Mouse (Mus musculus) liver, embryonic 12.5 days (tissue): ENCODE results near the gene Mmp11. TPM values are rescaled to one million over a fixed set of nuclear protein-coding genes. Genes with fewer than 3 reads are reported as not detected.
A peak's percentile ranks its signal among the peaks of the same experiment; 100 is the strongest.

Experiments
- ATAC-seq: fragments of 200-750 bp; cut with Nextera tagmentation; 2 replicates; pipeline ENCODE4 v1.8.0; 2017; ENCODE audit warnings: moderate number of reproducible peaks, mild to moderate bottlenecking, moderate library complexity
- H3K27ac ChIP-seq: fragments of 300-500 bp; sonication (generic); 2 replicates; pipeline ENCODE4 v1.5.1; 2016; ENCODE audit warnings: mild to moderate bottlenecking
- H3K27me3 ChIP-seq: fragments of 300-500 bp; sonication (generic); replicated peaks from 2 replicates; pipeline ENCODE4 v1.6.1; 2016; ENCODE audit warnings: mild to moderate bottlenecking, moderate library complexity
- H3K36me3 ChIP-seq: fragments of 300-500 bp; sonication (generic); 2 replicates; pipeline ENCODE4 v1.6.1; 2016; ENCODE audit warnings: mild to moderate bottlenecking, moderate library complexity
- H3K4me1 ChIP-seq: fragments of 300-500 bp; sonication (generic); 2 replicates; pipeline ENCODE4 v1.6.1; 2016
- H3K4me2 ChIP-seq: fragments of 300-500 bp; sonication (generic); 2 replicates; pipeline ENCODE4 v1.6.1; 2016; ENCODE audit warnings: mild to moderate bottlenecking, moderate library complexity
- H3K4me3 ChIP-seq: fragments of 300-500 bp; sonication (generic); 2 replicates; pipeline ENCODE4 v1.5.1; 2016; ENCODE audit warnings: mild to moderate bottlenecking, moderate library complexity
- H3K9ac ChIP-seq: fragments of 300-500 bp; sonication (generic); 2 replicates; pipeline ENCODE4 v1.6.1; 2016; ENCODE audit warnings: mild to moderate bottlenecking, moderate library complexity
- H3K9me3 ChIP-seq: fragments of 300-500 bp; sonication (generic); replicated peaks from 2 replicates; pipeline ENCODE4 v1.6.1; 2016; ENCODE audit warnings: mild to moderate bottlenecking, moderate library complexity
- WGBS: fragments of 180-500 bp; shearing (Covaris S2); methylation state at CpG from one replicate; pipeline ENCODE4 v1.1.7; 2016; ENCODE audit not compliant: insufficient replicate concordance; 5-methylcytosine and 5-hydroxymethylcytosine counted together
- polyA plus RNA-seq: library from polyadenylated mRNA; unstranded; fragments of >200 nt; fragmentation: Nextera tagmentation; extraction: Ambion mirVana; gene quantifications from 2 replicates; pipeline ENCODE4 v1.2.1, GENCODE M21; 2016

Mmp11 gene
- polyA plus RNA-seq, 1 experiment from 2014 or later: 5.7 TPM

DNA sequence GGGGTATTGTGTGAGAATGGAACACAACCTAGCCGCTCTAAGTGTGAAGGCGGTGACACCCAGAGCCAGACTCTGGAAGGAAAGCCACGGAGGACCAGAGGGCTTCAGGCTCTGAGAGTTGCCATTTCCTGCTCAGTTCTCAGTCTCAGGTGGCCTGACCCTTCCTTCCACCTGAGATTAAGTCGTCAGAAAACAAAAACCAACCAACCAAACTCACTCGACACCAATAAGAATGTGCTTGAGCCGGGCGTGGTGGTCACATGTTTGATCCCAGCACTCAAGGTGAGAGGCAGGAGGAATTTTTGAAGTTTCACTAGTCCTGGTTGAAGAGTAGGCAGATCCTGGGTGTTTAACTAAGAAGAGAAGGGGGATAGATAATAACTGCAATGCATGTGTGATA, 9.6 kb upstream of the Mmp11 start:
- Histone ChIP-seq H3K4me2 (no peak overlapping the region), H3K9ac (no peak overlapping the region), H3K4me1 (peaks cover 8% of the 10 kb centered on the region), H3K36me3 (no peaks in the 10 kb centered on the region), H3K4me3 (no peak overlapping the region), H3K9me3 (no peaks in the 10 kb centered on the region), H3K27ac (no peak overlapping the region), H3K27me3 (peaks cover 45% of the 10 kb centered on the region)
- WGBS: 73% methylated on average over 7 of the region's 7 CpGs
- ATAC-seq: no peak

DNA sequence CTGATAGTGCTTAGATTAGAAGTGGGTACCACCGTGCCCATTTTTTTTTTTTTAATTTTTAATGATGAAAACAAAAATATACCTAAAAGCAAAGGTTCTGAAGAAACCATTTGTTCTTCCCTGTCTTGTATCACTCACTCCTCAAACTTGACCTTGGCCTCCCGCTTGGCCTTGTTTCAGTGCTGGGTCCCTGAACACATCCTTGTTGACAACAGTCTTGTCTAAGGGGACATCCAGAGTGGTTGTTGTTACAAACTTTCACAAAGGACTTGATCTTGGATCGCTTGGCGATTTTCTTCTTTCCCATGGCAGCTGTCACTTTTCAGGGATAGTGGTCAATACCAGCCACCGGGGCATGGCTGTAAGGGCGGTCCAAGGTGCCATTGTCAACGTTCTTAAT, 8.9 kb upstream of the Mmp11 start:
- H3K9ac ChIP-seq: no peak overlapping the region
- peaks cover 38% of the 10 kb centered on the region for H3K27me3 ChIP-seq
- H3K4me1 ChIP-seq: peaks cover 9% of the 10 kb centered on the region
- no peaks in the 10 kb centered on the region for H3K9me3 ChIP-seq
- no peak overlapping the region for H3K4me2 ChIP-seq
- no peaks in the 10 kb centered on the region for H3K36me3 ChIP-seq
- no peak overlapping the region for H3K27ac ChIP-seq
- no peak overlapping the region for H3K4me3 ChIP-seq
- 84% methylated on average over 7 of the region's 7 CpGs for WGBS
- ATAC-seq: no peak

DNA sequence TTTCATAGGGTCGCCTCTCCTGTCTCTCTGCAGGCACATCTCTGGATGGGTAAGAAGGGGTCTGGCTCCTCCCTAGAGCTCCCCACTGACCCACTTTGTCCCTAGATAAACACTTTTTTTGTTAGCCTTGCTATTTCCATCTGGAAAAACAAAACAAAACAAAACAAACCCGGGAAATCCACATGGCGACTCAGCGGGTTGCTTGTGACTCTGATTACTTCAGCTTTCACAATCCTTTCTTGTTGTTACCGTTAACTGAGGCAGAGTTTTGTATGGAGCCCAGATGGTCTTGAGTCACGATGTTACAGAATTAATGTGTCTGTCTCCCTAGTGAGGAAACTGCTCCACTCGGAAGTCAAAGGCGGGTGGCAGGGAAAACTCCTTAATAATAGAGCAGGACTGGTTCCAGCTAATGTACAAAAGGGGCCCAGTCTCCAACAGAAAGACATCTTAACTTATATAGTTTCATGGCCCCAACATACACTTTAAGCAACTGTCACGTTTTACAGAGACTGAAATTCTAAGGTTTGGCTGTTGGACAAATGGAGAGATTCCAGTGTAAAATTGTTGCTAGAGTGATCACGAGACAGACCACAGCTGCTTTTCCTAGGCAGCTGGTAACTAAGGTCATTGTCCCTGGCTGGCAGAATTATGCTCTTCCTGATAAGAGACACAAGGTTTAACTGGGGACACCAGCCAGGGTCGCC, 7.9 kb upstream of the Mmp11 start:
- no peak overlapping the region for H3K27ac ChIP-seq
- no peak for ATAC-seq

DNA sequence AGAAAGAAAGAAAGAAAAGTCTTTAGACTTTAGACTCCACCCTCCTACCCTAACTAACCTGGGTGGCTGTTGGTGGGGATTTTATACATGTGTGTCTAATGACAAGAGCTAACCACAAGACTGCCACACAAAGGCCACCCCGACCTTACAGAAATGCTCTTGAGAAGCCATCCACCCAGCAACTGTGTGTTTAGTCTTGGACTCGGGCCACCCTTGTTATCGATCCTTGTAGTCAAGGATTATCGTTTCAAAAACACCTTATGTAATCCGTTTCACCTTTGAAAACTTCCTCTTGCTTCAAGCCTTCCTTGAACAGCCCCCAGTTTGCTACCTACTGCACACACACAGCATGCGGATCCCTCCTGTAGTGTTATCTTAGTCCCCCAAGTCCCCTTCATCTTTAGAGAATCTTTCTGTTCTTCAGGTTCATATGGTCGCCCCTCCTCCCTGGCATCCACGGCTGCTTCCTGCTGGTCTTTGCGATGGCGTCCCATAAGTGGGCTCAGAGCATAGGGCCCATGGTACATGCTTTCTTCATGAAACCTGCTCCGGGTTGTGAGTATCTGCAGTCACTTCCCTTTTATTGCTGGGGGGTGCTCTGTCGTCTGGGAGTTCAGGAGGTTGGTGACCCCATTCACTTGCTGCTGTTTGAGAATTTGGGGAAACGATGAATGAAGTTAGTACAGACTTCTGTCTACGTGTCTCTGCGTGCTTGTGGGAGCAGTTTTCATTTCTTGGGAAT, 6.6 kb upstream of the Mmp11 start, which contains the start of gene Vpreb3:
Gene Vpreb3, plus strand, starts transcription at position 322 of the 742 bp plus-strand sequence.
- Histone ChIP-seq H3K9ac (no peak within 1 kb of the TSS), H3K36me3 (peaks cover 2% of the 10 kb centered on the region; the same call in 1 of the 2 replicates), H3K4me2 (no peak within 1 kb of the TSS), H3K27ac (no peak within 1 kb of the TSS), H3K27me3 (peaks cover 15% of the 10 kb centered on the region), H3K4me1 (peaks cover 29% of the 10 kb centered on the region), H3K9me3 (no peaks in the 10 kb centered on the region), H3K4me3 (no peak within 1 kb of the TSS)
- WGBS: 64% methylated on average over 15 of the region's 15 CpGs
- no peak for ATAC-seq

More for the DNA sequence above, 7.9 kb upstream of the Mmp11 start:
- Histone ChIP-seq H3K9me3 (no peaks in the 10 kb centered on the region), H3K27me3 (peaks cover 29% of the 10 kb centered on the region), H3K4me2 (no peak overlapping the region), H3K4me1 (peaks cover 19% of the 10 kb centered on the region), H3K36me3 (no peaks in the 10 kb centered on the region), H3K4me3 (no peak overlapping the region), H3K9ac (no peak overlapping the region)
- WGBS: 56% methylated on average over 11 of the region's 11 CpGs

DNA sequence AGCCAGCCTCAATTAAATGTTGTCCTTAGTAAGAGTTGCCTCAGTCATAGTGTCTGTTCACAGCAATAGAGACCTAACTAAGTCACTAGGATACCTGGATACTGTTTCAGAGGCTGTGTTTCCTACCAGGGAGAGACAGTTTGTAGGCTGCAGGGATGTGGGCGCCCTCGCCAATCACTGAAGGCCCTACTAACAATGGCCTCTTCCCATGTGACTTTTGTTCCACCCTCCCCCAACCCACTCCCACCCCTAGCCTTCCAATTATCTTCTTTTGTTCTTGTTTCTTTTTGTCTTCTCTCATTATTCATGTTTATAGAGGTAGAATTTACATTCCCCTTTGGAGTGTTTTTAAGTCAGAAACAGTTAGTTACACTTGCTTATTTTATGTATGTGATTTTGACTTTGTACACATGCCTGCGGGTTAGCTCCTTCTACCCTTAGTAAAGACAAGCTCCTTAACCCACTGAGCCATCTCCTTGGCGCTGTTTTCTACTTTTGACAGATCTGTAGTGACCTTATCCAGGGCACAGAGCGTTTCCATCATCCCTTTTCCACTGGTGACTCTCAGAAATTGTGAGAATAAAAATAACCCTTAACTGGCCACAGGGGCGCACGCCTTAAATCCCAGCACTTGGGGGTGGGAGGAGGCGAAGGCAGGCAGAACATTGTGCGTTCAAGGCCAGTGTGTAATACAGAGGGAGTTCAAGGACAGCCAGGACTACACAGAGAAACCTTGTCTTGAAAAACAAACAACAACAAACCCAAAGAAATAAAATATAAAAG, 4.9 kb upstream of the Mmp11 start:
- Histone ChIP-seq H3K4me2 (0 out of 2 replicates have a peak overlapping the region, but pooled peaks have one; percentile 94), H3K36me3 (peaks cover 15% of the 10 kb centered on the region), H3K4me3 (no peak overlapping the region), H3K4me1 (peaks cover 46% of the 10 kb centered on the region), H3K27me3 (peaks cover 2% of the 10 kb centered on the region; the same call in 1 of the 2 replicates), H3K9me3 (no peaks in the 10 kb centered on the region), H3K27ac (peak overlapping the region; percentile 95), H3K9ac (peak overlapping the region; percentile 18; the same call in 1 of the 2 replicates)
- ATAC-seq: no peak
- WGBS: 68% methylated on average over 9 of the region's 9 CpGs

DNA sequence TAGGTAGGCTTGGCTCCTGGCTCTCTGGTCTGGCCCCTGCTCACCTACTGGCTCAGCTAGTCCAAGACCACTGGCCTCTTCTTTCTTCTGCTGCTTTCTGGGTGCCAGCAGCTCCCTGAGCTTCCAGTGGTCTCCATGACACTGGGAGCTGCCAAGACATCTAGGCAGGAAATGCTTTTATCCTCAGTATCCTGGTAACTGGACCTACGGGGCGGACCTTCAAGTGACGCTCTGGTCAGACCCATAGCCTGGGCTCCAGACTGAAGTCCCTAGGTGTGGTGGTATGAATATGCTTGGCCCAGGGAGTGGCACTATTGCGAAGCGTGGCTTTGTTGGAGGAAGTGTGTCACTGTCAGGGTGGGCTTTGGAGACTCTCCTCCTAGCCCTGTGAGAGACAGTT, 4.2 kb upstream of the Mmp11 start, which contains the start of gene Gm867:
Gene Gm867, minus strand, starts transcription at position 153 of the 400 bp plus-strand sequence.
- Histone ChIP-seq H3K27ac (peak within 1 kb of the TSS; percentile 95), H3K27me3 (no peaks in the 10 kb centered on the region), H3K4me1 (peaks cover 53% of the 10 kb centered on the region), H3K9me3 (no peaks in the 10 kb centered on the region), H3K4me2 (peak within 1 kb of the TSS; percentile 94), H3K9ac (peak within 1 kb of the TSS; percentile 80), H3K4me3 (peak within 1 kb of the TSS; percentile 75), H3K36me3 (peaks cover 15% of the 10 kb centered on the region)
- ATAC-seq: no peak
- 73% methylated on average over 5 of the region's 5 CpGs for WGBS

DNA sequence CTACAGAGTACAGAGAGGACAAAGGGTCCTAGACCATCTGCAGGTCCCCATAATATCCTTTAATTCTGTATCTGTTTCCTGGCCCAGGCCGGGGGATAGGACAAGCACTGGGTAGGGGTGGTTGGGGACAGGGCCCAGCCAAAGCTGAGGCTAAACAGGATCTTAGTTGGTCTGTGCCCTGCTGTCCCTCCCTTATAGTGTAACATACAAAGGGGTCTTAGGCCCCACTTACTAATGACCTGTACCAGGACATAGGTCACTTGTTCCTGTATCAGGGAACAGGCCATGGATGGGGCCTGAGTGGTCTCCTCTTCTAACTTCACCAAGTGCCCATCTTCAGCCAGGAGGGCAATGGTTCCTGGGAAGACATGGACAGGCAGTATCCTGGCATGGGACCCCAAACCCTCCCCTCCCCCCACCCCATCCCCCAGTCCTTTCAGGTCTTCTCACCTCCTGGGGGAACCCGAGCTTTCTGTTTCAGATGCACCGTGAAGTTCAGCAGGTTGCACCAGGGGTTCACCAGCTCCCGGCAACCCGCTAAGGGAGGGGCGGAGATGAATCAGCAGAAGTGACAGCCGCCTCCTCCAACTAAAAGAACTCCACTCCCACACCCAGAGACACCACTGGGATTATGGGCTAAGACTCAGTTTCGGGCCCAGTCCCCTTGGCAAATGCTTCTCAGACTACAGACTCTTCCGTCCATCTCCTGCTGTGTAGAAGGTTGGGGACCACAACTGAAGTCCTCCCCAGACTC, 3.4 kb upstream of the Mmp11 start:
- H3K27me3 ChIP-seq: no peaks in the 10 kb centered on the region; the same call in 1 of the 2 replicates
- no peaks in the 10 kb centered on the region for H3K9me3 ChIP-seq
- WGBS: 30% methylated on average over 9 of the region's 9 CpGs
- H3K4me3 ChIP-seq: peak overlapping the region; percentile 75
- H3K9ac ChIP-seq: peak overlapping the region; percentile 80
- peaks cover 15% of the 10 kb centered on the region for H3K36me3 ChIP-seq
- H3K27ac ChIP-seq: peak overlapping the region; percentile 95
- peak overlapping the region; percentile 94 for H3K4me2 ChIP-seq
- peak; percentile 82 for ATAC-seq
- H3K4me1 ChIP-seq: peaks cover 60% of the 10 kb centered on the region

DNA sequence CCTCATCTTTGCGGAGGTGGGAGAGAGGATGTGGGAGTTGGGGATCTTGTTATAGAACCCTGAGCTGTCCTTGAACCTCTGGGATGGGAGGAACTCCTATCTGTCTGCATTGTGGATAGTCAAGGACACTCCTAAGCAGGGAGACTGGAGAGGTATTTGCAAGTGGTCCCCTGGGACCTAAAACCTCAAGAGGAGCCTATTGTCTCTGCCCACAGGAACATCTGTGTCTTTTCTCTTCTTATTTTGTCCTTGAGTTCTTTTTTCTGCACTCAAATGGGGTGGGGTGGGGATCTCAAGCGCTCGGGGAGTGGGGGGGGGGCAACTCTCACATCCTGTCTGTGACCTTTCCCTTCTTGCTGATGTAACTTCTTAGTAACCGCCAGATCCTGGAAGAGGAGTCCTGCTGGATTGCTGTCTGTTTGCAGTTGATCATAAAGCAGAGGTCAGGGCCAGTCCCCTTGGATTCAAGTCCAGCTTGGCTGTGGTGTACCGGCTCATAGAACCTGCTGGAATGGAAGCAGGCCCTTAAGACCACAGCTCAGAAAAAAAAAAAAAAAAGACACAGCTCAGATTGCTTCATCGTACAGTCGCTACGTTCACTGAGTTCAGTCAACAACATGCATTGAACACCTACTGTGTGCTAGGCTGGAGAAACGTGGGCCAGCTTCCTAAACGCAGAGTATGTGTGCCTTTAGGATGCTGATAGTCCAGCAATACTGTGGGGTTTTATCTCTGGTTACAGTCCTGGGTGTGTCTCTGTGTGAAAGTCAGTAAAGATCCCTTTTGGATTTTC, 1.8 kb upstream of the Mmp11 start:
- 36% methylated on average over 10 of the region's 10 CpGs for WGBS
- peak; percentile 70 for ATAC-seq
- H3K9ac ChIP-seq: peak overlapping the region; percentile 83

DNA sequence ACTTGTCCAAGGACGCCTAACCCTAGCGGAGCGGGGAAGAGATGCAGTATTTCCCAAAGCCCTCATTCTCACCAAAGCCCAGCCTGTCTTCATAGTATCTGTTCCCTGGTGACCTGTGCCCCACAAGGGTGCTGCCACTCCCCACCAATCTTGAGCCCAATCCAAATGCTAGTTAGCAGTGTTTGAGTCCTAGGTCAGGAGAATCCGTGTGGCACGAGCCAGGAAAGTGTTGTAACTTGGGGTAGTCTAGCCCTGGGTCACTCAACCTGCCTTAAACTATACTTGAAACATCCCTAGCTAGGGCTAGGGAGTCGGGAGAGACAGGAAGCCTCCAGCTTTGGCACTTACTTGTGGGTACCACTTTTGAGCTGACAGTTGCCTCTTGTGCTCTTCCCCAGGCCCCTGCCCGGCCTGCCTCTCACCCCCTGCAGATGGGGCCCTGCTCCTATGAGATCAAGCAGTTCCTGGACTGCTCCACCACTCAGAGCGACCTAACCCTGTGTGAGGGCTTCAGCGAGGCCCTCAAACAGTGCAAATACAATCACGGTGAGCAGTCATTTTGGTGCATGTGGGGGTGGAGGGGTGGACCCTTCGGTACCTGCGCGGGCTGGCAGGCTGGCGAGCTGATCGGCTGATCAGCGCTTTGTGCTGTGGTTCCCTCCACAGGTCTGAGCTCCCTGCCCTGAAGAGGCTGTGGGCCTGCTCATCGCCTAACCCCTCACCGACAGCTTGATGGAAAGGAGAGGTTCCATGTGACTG, 792 bp upstream of the Mmp11 start:
- 53% methylated on average over 18 of the region's 18 CpGs for WGBS
- peaks cover 15% of the 10 kb centered on the region for H3K36me3 ChIP-seq
- peak overlapping the region; percentile 83 for H3K9ac ChIP-seq
- H3K4me1 ChIP-seq: peaks cover 68% of the 10 kb centered on the region
- peak overlapping the region; percentile 94 for H3K4me2 ChIP-seq
- peaks cover 22% of the 10 kb centered on the region for H3K27me3 ChIP-seq
- ATAC-seq: no peak
- H3K4me3 ChIP-seq: peak overlapping the region; percentile 75
- H3K27ac ChIP-seq: peak overlapping the region; percentile 95
- H3K9me3 ChIP-seq: no peaks in the 10 kb centered on the region

More for the DNA sequence above, 1.8 kb upstream of the Mmp11 start:
- H3K4me1 ChIP-seq: peaks cover 60% of the 10 kb centered on the region
- peak overlapping the region; percentile 75 for H3K4me3 ChIP-seq
- H3K27me3 ChIP-seq: peaks cover 12% of the 10 kb centered on the region
- peaks cover 15% of the 10 kb centered on the region for H3K36me3 ChIP-seq
- peak overlapping the region; percentile 95 for H3K27ac ChIP-seq
- no peaks in the 10 kb centered on the region for H3K9me3 ChIP-seq
- peak overlapping the region; percentile 94 for H3K4me2 ChIP-seq

DNA sequence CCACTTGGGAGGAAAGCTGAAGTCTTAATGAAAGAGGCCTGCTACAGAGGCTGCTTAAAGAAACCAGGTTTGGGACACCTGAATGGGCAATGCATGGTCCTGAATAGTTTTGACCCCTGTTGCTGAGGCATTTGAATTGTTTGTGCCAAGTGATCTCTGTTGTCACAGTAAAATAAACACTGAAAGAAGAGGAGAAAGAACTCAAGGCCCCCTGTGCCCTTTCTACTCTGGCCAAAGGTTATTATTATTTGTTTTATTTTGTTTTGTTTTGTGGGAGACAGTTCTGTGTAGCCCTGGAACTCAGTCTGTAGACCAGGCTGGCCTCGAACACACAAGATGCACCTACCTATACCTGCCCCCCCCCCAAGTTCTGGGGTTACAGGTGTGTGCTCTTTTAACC, 1.3 kb downstream of the Mmp11 start:
- Histone ChIP-seq H3K9me3 (no peaks in the 10 kb centered on the region), H3K4me2 (peak overlapping the region; percentile 94), H3K4me1 (peaks cover 75% of the 10 kb centered on the region), H3K27ac (no peak overlapping the region), H3K27me3 (peaks cover 43% of the 10 kb centered on the region), H3K36me3 (peaks cover 15% of the 10 kb centered on the region), H3K9ac (peak overlapping the region; percentile 83; the same call in 1 of the 2 replicates), H3K4me3 (peak overlapping the region; percentile 75)
- 61% methylated on average over 1 of the region's 1 CpGs for WGBS
- no peak for ATAC-seq
